Mouse (Mus musculus) cerebellum, postnatal 10 days (tissue): ENCODE data around the gene Xlr3a.
A peak's percentile ranks its signal among the peaks of the same experiment; 100 is the strongest.
"Not testable (repeated sequence)": the region's sequence is repeated elsewhere in the genome, so short reads cannot be mapped to it uniquely, and the experiment has no call there.

Experiments
- DNase-seq, 2 experiments: peaks; one replicate each; pipeline ENCODE4 v3.0.0; 2021; ENCODE audit warnings: mixed read lengths in 2 of 2

The Xlr3a gene

GRCm38 (mm10) chrX:73096941-73097508, at the start of gene Xlr3a:
Xlr3a (minus strand) TSS chrX:73097095.
- DNase-seq = peak in 1 of 2 experiments; percentile 3

GRCm38 (mm10) chrX:73143218-73143618, 46.3 kb upstream of the Xlr3a start:
- not testable (repeated sequence) for DNase-seq

- not testable (repeated sequence) for DNase-seq
These were observed 26.2 kb upstream of the Xlr3a start for GRCm38 (mm10) chrX:73122859-73123829.

DNA sequence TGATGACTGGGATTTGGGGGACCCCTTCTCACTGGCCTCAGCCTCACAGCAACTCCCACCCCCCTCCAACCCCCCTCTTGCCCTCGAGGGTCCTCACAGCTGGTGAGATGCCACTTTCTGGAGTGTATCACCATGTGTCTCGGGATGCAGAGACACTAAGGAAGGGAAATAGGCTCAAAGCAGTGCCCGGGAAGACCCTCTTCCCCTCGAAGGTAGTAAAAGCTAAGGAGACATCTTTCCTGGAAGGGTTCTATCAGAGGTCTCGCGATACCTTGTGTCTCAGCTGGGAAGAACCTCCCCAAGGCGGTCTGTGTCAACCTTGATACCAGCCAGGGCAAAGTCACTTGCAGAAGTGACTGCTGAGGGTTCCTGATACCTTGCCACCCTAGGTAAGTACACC, 19.9 kb upstream of the Xlr3a start, which contains the start of gene Gm14685:
Gene Gm14685, plus strand, starts transcription at position 301 of the 400 bp plus-strand sequence.
- DNase-seq = not testable (repeated sequence)

DNA sequence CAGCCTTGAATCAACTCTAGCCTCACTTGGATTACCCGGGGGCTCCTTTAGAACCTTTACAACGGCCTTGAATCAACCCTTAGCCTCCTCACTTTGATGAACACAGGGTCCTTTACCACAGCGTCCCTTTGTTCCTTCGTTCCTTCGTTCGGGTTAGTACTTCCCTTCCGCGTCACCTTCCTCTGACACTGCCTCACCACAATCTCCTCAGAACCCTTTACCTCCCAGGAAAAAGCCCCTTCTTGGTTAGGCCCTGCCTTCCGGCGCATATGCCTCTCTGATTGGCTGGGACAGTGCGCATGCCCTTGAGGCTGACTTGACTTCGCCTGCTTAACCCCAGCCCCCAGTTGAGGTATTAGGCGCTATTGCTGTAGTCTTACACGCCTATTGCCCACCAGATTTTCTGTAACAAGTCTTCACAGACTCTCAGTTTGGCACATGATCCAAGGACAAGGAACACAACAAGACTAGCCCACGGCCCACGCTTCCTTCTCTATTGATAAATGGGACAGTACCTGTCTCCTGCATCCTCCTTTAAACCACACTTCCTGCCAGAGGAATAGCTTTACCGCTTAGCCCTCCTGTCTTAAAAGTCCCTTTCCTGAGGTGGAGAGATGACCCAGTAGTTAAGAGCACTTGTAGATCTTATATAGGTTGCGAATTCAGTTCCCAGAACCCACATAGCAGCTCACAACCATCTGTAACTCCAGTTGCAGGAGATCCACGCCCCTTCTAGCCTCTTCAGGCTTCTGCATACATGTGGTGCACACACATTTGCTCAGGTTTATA, 14.4 kb downstream of the Xlr3a start, which contains the start of gene Xlr4a:
Gene Xlr4a, minus strand, starts transcription at position 212 of the 789 bp plus-strand sequence.
- DNase-seq = not testable (repeated sequence)

DNA sequence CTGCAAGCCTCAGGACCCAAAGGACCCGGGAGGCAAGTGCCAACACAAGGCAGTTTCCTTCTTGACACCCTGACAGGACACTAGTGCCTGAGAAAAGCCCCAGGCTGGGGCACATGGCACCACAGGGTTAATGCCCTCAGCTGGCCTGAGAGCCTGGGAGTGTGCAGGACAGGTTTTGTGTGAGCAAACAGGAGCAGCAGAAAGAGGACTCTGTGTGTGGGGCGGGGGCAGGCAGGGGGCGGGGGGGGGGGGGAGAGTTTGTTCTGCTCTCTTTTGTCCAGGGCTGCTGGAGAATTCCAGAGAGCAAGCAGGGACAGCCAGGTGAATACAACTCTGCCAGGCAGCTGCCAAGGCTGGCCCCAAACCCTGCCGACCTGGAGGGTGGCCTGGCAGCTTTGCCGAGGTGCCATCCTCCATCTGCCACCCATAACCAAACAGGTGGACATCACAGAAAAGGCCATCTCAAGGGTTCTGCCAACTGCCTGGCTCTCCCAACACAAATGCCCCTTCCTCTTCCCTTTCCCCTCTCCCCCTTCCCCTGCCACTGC, 30.1 kb downstream of the Xlr3a start:
- not testable (repeated sequence) for DNase-seq

GRCm38 (mm10) chrX:73064415-73064793, 32.5 kb downstream of the Xlr3a start, which contains the start of gene Pnma3:
Pnma3 (plus strand) TSS chrX:73064787.
- DNase-seq = peak; percentile 29 to 37

DNA sequence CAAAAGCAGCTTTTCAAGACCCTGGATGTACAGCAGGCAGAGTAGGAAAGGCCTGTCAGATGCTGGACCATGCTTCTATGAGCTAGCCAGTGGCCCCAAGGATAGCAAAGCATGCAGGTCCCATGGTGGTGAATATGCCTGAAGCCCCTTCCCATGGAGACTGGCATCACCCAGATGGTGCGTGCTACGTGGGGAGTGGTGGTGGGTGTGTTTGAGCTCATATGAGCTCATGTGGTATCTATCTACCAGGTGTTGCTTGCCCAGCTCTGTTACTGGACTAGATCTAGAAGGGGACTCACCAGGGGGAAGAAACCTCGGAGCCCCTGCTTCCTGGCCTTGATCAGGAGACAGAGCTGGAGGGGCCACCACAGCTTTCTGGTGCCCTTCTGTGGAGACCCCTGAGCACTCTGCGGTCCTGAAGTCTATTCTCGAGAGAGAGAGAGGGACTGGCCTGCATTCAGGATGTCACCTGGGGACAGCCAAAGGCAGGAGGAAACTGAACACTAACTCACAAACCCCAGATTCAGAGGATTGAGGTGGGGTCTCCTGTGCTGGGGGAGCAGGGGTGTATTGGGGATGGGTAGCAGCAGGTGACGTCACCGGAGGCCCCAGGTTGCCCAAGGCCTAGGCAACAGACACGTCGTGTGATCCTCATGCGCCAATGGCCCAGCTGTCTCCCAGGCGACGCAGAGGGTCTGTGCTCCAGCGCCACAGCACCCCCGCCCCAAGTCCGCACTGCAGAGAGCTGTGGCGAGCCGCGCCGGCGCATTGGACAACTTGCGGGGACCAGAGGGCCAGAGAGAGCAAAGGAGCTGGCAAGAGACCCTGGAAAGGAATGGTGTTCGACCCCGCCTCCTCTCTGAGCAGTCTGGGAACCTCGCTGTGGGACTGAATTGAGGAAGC, 33.1 kb downstream of the Xlr3a start:
- DNase-seq = peak; percentile 73 to 78

GRCm38 (mm10) chrX:73062323-73062722, 34.6 kb downstream of the Xlr3a start:
- no peak for DNase-seq

DNA sequence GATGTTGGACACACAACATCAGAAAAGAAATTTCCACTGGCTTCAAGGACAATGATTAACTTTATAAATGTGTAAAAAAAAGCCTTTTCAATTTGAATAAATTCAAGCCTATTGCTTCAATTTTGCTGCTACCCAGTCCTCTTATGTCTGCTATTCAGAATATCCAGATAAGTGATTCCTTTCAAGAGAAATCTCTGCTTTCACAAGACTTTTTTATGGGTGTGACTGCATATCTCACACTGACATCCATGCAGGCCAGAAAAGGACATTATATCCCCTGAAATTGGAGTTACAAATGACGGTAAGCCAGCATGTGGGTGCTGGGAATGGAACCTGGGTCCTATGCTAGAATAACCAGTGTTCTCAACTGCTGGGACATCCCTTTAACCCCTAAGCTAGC, 35.4 kb downstream of the Xlr3a start:
- no peak for DNase-seq

- peak; percentile 98 to 99 for DNase-seq
These were observed 42.9 kb downstream of the Xlr3a start for GRCm38 (mm10) chrX:73053860-73054563.

DNA sequence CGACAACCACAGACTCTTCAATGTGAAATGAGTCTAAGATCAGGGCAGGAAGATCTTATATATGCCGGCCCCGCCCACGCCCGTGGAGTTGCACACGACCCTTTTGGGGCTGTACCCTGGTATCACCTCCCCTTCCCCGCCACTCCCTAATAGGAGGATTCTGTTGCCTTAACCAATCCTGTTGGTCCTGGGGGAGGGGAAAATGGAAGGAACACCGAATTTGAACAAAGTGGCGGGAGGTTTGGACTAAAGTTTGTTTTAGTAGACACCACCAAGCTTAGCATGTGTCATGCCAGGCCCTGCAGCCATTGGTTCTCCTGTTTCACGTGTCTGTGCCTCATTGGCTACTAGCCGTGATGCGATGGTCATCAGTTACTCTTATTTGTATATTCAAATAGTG, 57.2 kb downstream of the Xlr3a start:
- DNase-seq = no peak

- no peak for DNase-seq
These were observed 58.1 kb downstream of the Xlr3a start for GRCm38 (mm10) chrX:73038831-73039230.

- DNase-seq = no peak
These were observed 59.9 kb downstream of the Xlr3a start, which contains the start of gene Pnma5 for GRCm38 (mm10) chrX:73037003-73037402. Pnma5 (minus strand) TSS chrX:73037103.
